Mouse (Mus musculus): ENCODE measurements around the gene Fabp7. TPM values are rescaled to one million over a fixed set of nuclear protein-coding genes. Genes with fewer than 3 reads are reported as not detected.

Gene Fabp7
- polyA plus RNA-seq, 1 experiment = 0.16 TPM

GRCm38 (mm10) chr10:57747127-57747526, 37.6 kb upstream of the Fabp7 start:
- H3K36me3 ChIP-seq (ENCODE audit: control insufficient read depth, insufficient read depth, low read length) = no peaks in the 10 kb centered on the region
- no peaks in the 10 kb centered on the region for H3K27me3 ChIP-seq (ENCODE audit: control insufficient read depth, insufficient read depth, low read length)
- DNase-seq = no peak
- H3K4me3 ChIP-seq (ENCODE audit: control insufficient read depth, insufficient read depth, low read length) = no peak overlapping the region
- TF ChIP-seq CTCF (IDR thresholded peaks at IDR 0.05; ENCODE audit: borderline replicate concordance, control insufficient read depth, extremely low read depth, insufficient read depth, low read length, poor library complexity) = no peak
- TF ChIP-seq POLR2A (IDR thresholded peaks at IDR 0.05; ENCODE audit: control insufficient read depth, extremely low read depth, insufficient read depth, low read length, poor library complexity) = no peak
- no peaks in the 10 kb centered on the region for H3K4me1 ChIP-seq (replicated peaks; ENCODE audit: control insufficient read depth, insufficient read depth, low read length)
- no peak overlapping the region for H3K27ac ChIP-seq (ENCODE audit: control insufficient read depth, insufficient read depth, low read length)

- peaks cover 3% of the 10 kb centered on the region for H3K4me1 ChIP-seq (replicated peaks; ENCODE audit: control insufficient read depth, insufficient read depth, low read length)
- DNase-seq = peak; percentile 14
- no peaks in the 10 kb centered on the region for H3K27me3 ChIP-seq (ENCODE audit: control insufficient read depth, insufficient read depth, low read length)
- WGBS = 8% methylated on average over 1 of the region's 1 CpGs
- no peak overlapping the region for H3K4me3 ChIP-seq (ENCODE audit: control insufficient read depth, insufficient read depth, low read length)
- peak overlapping the region; percentile 44; the same call in 1 of the 2 replicates for H3K27ac ChIP-seq (ENCODE audit: control insufficient read depth, insufficient read depth, low read length)
- H3K36me3 ChIP-seq (ENCODE audit: control insufficient read depth, insufficient read depth, low read length) = no peaks in the 10 kb centered on the region
- no peak for TF ChIP-seq POLR2A (IDR thresholded peaks at IDR 0.05; ENCODE audit: control insufficient read depth, extremely low read depth, insufficient read depth, low read length, poor library complexity)
- TF ChIP-seq CTCF (IDR thresholded peaks at IDR 0.05; ENCODE audit: borderline replicate concordance, control insufficient read depth, extremely low read depth, insufficient read depth, low read length, poor library complexity) = no peak
Observed at GRCm38 (mm10) chr10:57753343-57753742, 31.3 kb upstream of the Fabp7 start.

- Histone ChIP-seq H3K27me3 (ENCODE audit: control insufficient read depth, insufficient read depth, low read length) (no peaks in the 10 kb centered on the region), H3K27ac (ENCODE audit: control insufficient read depth, insufficient read depth, low read length) (no peak overlapping the region), H3K4me1 (replicated peaks; ENCODE audit: control insufficient read depth, insufficient read depth, low read length) (peaks cover 3% of the 10 kb centered on the region), H3K36me3 (ENCODE audit: control insufficient read depth, insufficient read depth, low read length) (no peaks in the 10 kb centered on the region), H3K4me3 (ENCODE audit: control insufficient read depth, insufficient read depth, low read length) (no peak overlapping the region)
- no peak for TF ChIP-seq POLR2A (IDR thresholded peaks at IDR 0.05; ENCODE audit: control insufficient read depth, extremely low read depth, insufficient read depth, low read length, poor library complexity)
- no peak for TF ChIP-seq CTCF (IDR thresholded peaks at IDR 0.05; ENCODE audit: borderline replicate concordance, control insufficient read depth, extremely low read depth, insufficient read depth, low read length, poor library complexity)
- WGBS = 93% methylated on average over 2 of the region's 2 CpGs
- DNase-seq = no peak
Observed at GRCm38 (mm10) chr10:57755201-57755736, 29.4 kb upstream of the Fabp7 start.

- no peaks in the 10 kb centered on the region for H3K36me3 ChIP-seq (ENCODE audit: control insufficient read depth, insufficient read depth, low read length)
- 94% methylated on average over 2 of the region's 2 CpGs for WGBS
- no peak overlapping the region for H3K4me3 ChIP-seq (ENCODE audit: control insufficient read depth, insufficient read depth, low read length)
- TF ChIP-seq POLR2A (IDR thresholded peaks at IDR 0.05; ENCODE audit: control insufficient read depth, extremely low read depth, insufficient read depth, low read length, poor library complexity) = no peak
- no peak for TF ChIP-seq CTCF (IDR thresholded peaks at IDR 0.05; ENCODE audit: borderline replicate concordance, control insufficient read depth, extremely low read depth, insufficient read depth, low read length, poor library complexity)
- no peaks in the 10 kb centered on the region for H3K27me3 ChIP-seq (ENCODE audit: control insufficient read depth, insufficient read depth, low read length)
- H3K27ac ChIP-seq (ENCODE audit: control insufficient read depth, insufficient read depth, low read length) = no peak overlapping the region
- H3K4me1 ChIP-seq (replicated peaks; ENCODE audit: control insufficient read depth, insufficient read depth, low read length) = no peaks in the 10 kb centered on the region
- no peak for DNase-seq
Observed at GRCm38 (mm10) chr10:57758999-57759398, 25.7 kb upstream of the Fabp7 start.

- Histone ChIP-seq H3K4me3 (ENCODE audit: control insufficient read depth, insufficient read depth, low read length) (no peak overlapping the region), H3K36me3 (ENCODE audit: control insufficient read depth, insufficient read depth, low read length) (no peaks in the 10 kb centered on the region), H3K4me1 (replicated peaks; ENCODE audit: control insufficient read depth, insufficient read depth, low read length) (no peaks in the 10 kb centered on the region), H3K27me3 (ENCODE audit: control insufficient read depth, insufficient read depth, low read length) (no peaks in the 10 kb centered on the region), H3K27ac (ENCODE audit: control insufficient read depth, insufficient read depth, low read length) (no peak overlapping the region)
- TF ChIP-seq POLR2A (IDR thresholded peaks at IDR 0.05; ENCODE audit: control insufficient read depth, extremely low read depth, insufficient read depth, low read length, poor library complexity) (no peak), CTCF (IDR thresholded peaks at IDR 0.05; ENCODE audit: borderline replicate concordance, control insufficient read depth, extremely low read depth, insufficient read depth, low read length, poor library complexity) (no peak)
- DNase-seq = no peak
- 57% methylated on average over 3 of the region's 3 CpGs for WGBS
Observed at GRCm38 (mm10) chr10:57760694-57761093, 24.0 kb upstream of the Fabp7 start.

GRCm38 (mm10) chr10:57763044-57763443, 21.6 kb upstream of the Fabp7 start:
- DNase-seq = no peak
- Histone ChIP-seq H3K4me1 (replicated peaks; ENCODE audit: control insufficient read depth, insufficient read depth, low read length) (no peaks in the 10 kb centered on the region), H3K27me3 (ENCODE audit: control insufficient read depth, insufficient read depth, low read length) (no peaks in the 10 kb centered on the region), H3K36me3 (ENCODE audit: control insufficient read depth, insufficient read depth, low read length) (no peaks in the 10 kb centered on the region), H3K4me3 (ENCODE audit: control insufficient read depth, insufficient read depth, low read length) (no peak overlapping the region), H3K27ac (ENCODE audit: control insufficient read depth, insufficient read depth, low read length) (no peak overlapping the region)
- TF ChIP-seq POLR2A (IDR thresholded peaks at IDR 0.05; ENCODE audit: control insufficient read depth, extremely low read depth, insufficient read depth, low read length, poor library complexity) (no peak), CTCF (IDR thresholded peaks at IDR 0.05; ENCODE audit: borderline replicate concordance, control insufficient read depth, extremely low read depth, insufficient read depth, low read length, poor library complexity) (no peak)
- WGBS = 79% methylated on average over 1 of the region's 1 CpGs

All from thymus, adult 2 months (tissue).